Mouse (Mus musculus): ENCODE results near the gene Mpdu1. TPM values are rescaled to one million over a fixed set of nuclear protein-coding genes. Genes with fewer than 3 reads are reported as not detected.
"Not testable (repeated sequence)": the region's sequence is repeated elsewhere in the genome, so short reads cannot be mapped to it uniquely, and the experiment has no call there.

Mpdu1 gene
- total and polyA plus RNA-seq, 3 experiments = 110 to 210 (median 210) TPM

DNA sequence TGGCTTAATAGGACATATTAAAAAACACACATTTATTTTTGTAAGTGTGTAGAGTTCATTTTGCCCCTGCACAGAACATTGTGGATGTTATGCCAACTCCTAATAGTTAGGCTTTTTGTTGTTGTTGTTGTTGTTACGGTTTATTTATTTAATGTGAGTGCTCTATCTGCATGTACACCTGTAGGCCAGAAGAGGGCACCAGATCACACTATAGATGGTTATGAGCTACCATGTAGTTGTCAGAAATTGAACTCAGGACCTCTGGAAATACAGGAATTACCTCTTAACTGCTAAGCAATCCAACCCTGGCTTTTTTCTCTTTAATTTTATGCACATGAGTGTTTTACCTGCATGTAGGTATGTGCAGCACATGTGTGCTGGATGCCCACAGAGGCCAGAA lies 32.6 kb downstream of the Mpdu1 start:
- DNase-seq (ENCODE audit: extremely low read depth) = peak; percentile 62
- H3K4me2 ChIP-seq (ENCODE audit: insufficient read depth, low read depth, poor library complexity, severe bottlenecking) = no peak overlapping the region
- no peak overlapping the region for H3K9ac ChIP-seq (ENCODE audit: insufficient read depth, low read depth)
- H3K4me1 ChIP-seq (ENCODE audit: control insufficient read depth in 1 of 2, insufficient read depth in 2 of 2) = peaks cover 0 to 25% of the 10 kb centered on the region in 2 experiments; a peak in 2 of 4 replicates
- dilution Hi-C loops (cut with MboI; ENCODE audit: extremely low pct_ligation_motif_present, extremely low pct_unique_long_range_greater_than_20kb, low sequenced_read_pairs) (no loop called here), in situ Hi-C loops (cut with MboI; ENCODE audit: low pct_ligation_motif_present, low pct_unique_long_range_greater_than_20kb, low sequenced_read_pairs) (no loop called here)
- no peak overlapping the region for H3K27ac ChIP-seq (ENCODE audit: insufficient read depth, low read depth)
- no peaks in the 10 kb centered on the region for H3K27me3 ChIP-seq (replicated peaks)
- H3K9me3 ChIP-seq (replicated peaks; ENCODE audit: low read length) = no peaks in the 10 kb centered on the region
- peaks cover 17% of the 10 kb centered on the region for H3K79me2 ChIP-seq (replicated peaks; ENCODE audit: control insufficient read depth, extremely low read depth, insufficient read depth, poor library complexity, severe bottlenecking)
- H3K4me3 ChIP-seq (replicated peaks in 1 of 3; ENCODE audit: low read depth in 2 of 3, low read length in 2 of 3, poor library complexity in 1 of 3) = no peak overlapping the region
- no peaks in the 10 kb centered on the region for H3K36me3 ChIP-seq (replicated peaks in 1 of 2; ENCODE audit: control insufficient read depth in 1 of 2, insufficient read depth in 1 of 2, low read length in 1 of 2)
- TF ChIP-seq TBP (conservative IDR thresholded peaks at IDR 0.05; ENCODE audit: low read depth, low read length) = no peak
- peak; percentile 67 to 76 for TF ChIP-seq CTCF (conservative IDR thresholded peaks at IDR 0.05 in 1 of 2, IDR thresholded peaks at IDR 0.05 in 1 of 2; ENCODE audit: low read depth in 2 of 2, low read length in 2 of 2)
- TF ChIP-seq SMC3 (IDR thresholded peaks at IDR 0.05; ENCODE audit: low read depth, low read length) = peak; percentile 59
- peak; percentile 54 for TF ChIP-seq RAD21 (IDR thresholded peaks at IDR 0.05; ENCODE audit: low read depth, low read length)
- peak; percentile 32; the same call in 1 of the 2 replicates for TF ChIP-seq NRF1 (IDR thresholded peaks at IDR 0.05; ENCODE audit: low read depth, low read length)
- TF ChIP-seq JUN (IDR thresholded peaks at IDR 0.05; ENCODE audit: insufficient read depth, low read depth, low read length) = no peak

DNA sequence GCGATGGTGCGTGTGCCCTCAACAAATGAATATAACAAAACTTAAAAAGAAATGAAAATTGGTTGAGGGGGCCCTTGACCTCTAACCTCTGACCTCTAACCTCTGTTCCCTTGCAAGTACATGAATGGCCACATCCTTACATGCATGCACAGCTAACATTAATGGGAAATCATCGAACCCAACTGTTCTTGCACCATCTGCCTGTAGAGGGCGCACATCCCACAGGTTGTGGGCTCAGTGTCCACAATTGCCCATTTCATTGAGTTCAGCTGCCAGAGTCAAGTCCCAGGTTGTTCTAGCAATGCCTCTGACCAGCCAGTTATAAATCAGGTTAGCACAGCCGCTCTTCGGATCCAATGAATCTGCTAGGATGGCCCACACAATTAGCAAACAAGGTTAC lies 34.2 kb downstream of the Mpdu1 start:
- no peak overlapping the region for H3K4me3 ChIP-seq (replicated peaks in 1 of 3; ENCODE audit: low read depth in 2 of 3, low read length in 2 of 3, poor library complexity in 1 of 3)
- H3K4me2 ChIP-seq (ENCODE audit: insufficient read depth, low read depth, poor library complexity, severe bottlenecking) = peak overlapping the region; percentile 67
- TF ChIP-seq TBP (conservative IDR thresholded peaks at IDR 0.05; ENCODE audit: low read depth, low read length) (0 out of 2 replicates have a peak, but pooled peaks have one; percentile 28), CTCF (conservative IDR thresholded peaks at IDR 0.05 in 1 of 2, IDR thresholded peaks at IDR 0.05 in 1 of 2; ENCODE audit: low read depth in 2 of 2, low read length in 2 of 2) (peak; percentile 95 to 99), POLR2A (IDR thresholded peaks at IDR 0.05; ENCODE audit: low read depth, low read length) (0 out of 2 replicates have a peak, but pooled peaks have one; percentile 21), MYC (IDR thresholded peaks at IDR 0.05; ENCODE audit: low read depth, low read length) (no peak), RAD21 (IDR thresholded peaks at IDR 0.05; ENCODE audit: low read depth, low read length) (peak; percentile 74), SMC3 (IDR thresholded peaks at IDR 0.05; ENCODE audit: low read depth, low read length) (peak; percentile 63), ZKSCAN1 (IDR thresholded peaks at IDR 0.05; ENCODE audit: borderline replicate concordance, low read depth, low read length) (no peak)
- H3K79me2 ChIP-seq (replicated peaks; ENCODE audit: control insufficient read depth, extremely low read depth, insufficient read depth, poor library complexity, severe bottlenecking) = peaks cover 2% of the 10 kb centered on the region
- dilution Hi-C loops (cut with MboI; ENCODE audit: extremely low pct_ligation_motif_present, extremely low pct_unique_long_range_greater_than_20kb, low sequenced_read_pairs) (no loop called here), in situ Hi-C loops (cut with MboI; ENCODE audit: low pct_ligation_motif_present, low pct_unique_long_range_greater_than_20kb, low sequenced_read_pairs) (no loop called here)
- peak; percentile 91 for DNase-seq (ENCODE audit: extremely low read depth)
- H3K27me3 ChIP-seq (replicated peaks) = peaks cover 2% of the 10 kb centered on the region
- no peaks in the 10 kb centered on the region for H3K9me3 ChIP-seq (replicated peaks; ENCODE audit: low read length)
- H3K9ac ChIP-seq (ENCODE audit: insufficient read depth, low read depth) = no peak overlapping the region
- H3K36me3 ChIP-seq (replicated peaks in 1 of 2; ENCODE audit: control insufficient read depth in 1 of 2, insufficient read depth in 1 of 2, low read length in 1 of 2) = no peaks in the 10 kb centered on the region
- no peak overlapping the region for H3K27ac ChIP-seq (ENCODE audit: insufficient read depth, low read depth)
- H3K4me1 ChIP-seq (ENCODE audit: control insufficient read depth in 1 of 2, insufficient read depth in 2 of 2) = peaks cover 0 to 16% of the 10 kb centered on the region in 2 experiments; a peak in 2 of 4 replicates

- H3K27ac ChIP-seq (ENCODE audit: insufficient read depth, low read depth); H3K4me3 ChIP-seq (replicated peaks in 1 of 3; ENCODE audit: low read depth in 2 of 3, low read length in 2 of 3, poor library complexity in 1 of 3); H3K4me2 ChIP-seq (ENCODE audit: insufficient read depth, low read depth, poor library complexity, severe bottlenecking); H3K36me3 ChIP-seq (replicated peaks in 1 of 2; ENCODE audit: control insufficient read depth in 1 of 2, insufficient read depth in 1 of 2, low read length in 1 of 2); H3K9me3 ChIP-seq (replicated peaks; ENCODE audit: low read length); in situ Hi-C loops (cut with MboI; ENCODE audit: low pct_ligation_motif_present, low pct_unique_long_range_greater_than_20kb, low sequenced_read_pairs); H3K4me1 ChIP-seq (ENCODE audit: control insufficient read depth in 1 of 2, insufficient read depth in 2 of 2); dilution Hi-C loops (cut with MboI; ENCODE audit: extremely low pct_ligation_motif_present, extremely low pct_unique_long_range_greater_than_20kb, low sequenced_read_pairs); H3K79me2 ChIP-seq (replicated peaks; ENCODE audit: control insufficient read depth, extremely low read depth, insufficient read depth, poor library complexity, severe bottlenecking); H3K9ac ChIP-seq (ENCODE audit: insufficient read depth, low read depth); DNase-seq (ENCODE audit: extremely low read depth): not testable (repeated sequence)
- peaks cover 25% of the 10 kb centered on the region for H3K27me3 ChIP-seq (replicated peaks)
- TF ChIP-seq TBP (conservative IDR thresholded peaks at IDR 0.05; ENCODE audit: low read depth, low read length) = peak; percentile 60; the same call in 1 of the 2 replicates
Measured at GRCm38 (mm10) chr11:69624339-69624738, 38.1 kb downstream of the Mpdu1 start.

All from CH12.LX (cell line).